Mouse (Mus musculus) G1E (cell line): ENCODE results near the gene Usp36.

Source experiments
- CTCF ChIP-seq: IDR thresholded peaks from 2 replicates; pipeline ENCODE4 v1.5.1; 2012; ENCODE audit warnings: low read depth, low read length, inconsistent platforms, mixed read lengths
- GATA1 ChIP-seq: IDR thresholded peaks from 2 replicates; pipeline ENCODE4 v1.6.1; 2012; ENCODE audit warnings: borderline replicate concordance, low read length, inconsistent platforms, mixed read lengths
- POLR2AphosphoS5 ChIP-seq: IDR thresholded peaks from 2 replicates; pipeline ENCODE4 v1.6.1; 2012; ENCODE audit warnings: low read depth, low read length, inconsistent platforms; ENCODE audit not compliant: insufficient replicate concordance
- TAL1 ChIP-seq: conservative IDR thresholded peaks from 2 replicates; pipeline ENCODE4 v1.6.1; 2012; ENCODE audit warnings: low read depth, low read length, inconsistent platforms, mixed read lengths

DNA sequence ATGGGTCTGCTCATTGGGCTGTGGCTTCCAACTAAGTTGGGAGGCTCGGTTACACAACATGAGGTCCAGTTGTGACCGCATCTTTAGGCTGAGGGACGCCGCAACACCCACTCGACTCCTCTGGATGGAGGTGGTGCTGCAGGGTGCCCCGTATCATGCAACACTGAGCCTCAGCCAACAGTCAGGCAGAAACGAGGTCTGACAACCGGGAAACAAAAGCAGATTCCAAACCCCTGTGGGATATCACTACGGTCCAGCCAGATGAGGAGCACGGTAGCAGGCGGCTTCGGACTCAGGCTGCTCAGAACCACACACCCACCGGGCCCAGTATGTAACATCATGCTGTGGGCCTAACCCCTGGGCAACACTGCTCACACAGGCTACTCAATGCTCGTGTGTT is 40.3 kb upstream of the Usp36 start:
- no peak for TF ChIP-seq CTCF
- TF ChIP-seq GATA1, result no peak
- no peak for TF ChIP-seq POLR2AphosphoS5
- TF ChIP-seq TAL1, result no peak
